Mouse (Mus musculus): ENCODE results near the gene Fam13a. TPM values are rescaled to one million over a fixed set of nuclear protein-coding genes. Genes with fewer than 3 reads are reported as not detected.

The Fam13a gene
- polyA plus RNA-seq (2014; fragmentation: Illumina TruSeq; extraction: RNeasy Lipid Tissue Mini Kit (QIAGEN cat#74804); ENCODE audit: low read depth, low replicate concordance) = 11.9 TPM

GRCm38 (mm10) chr6:59024164-59024724, at the start of gene Fam13a:
Fam13a (minus strand) TSS chr6:59024549.

GRCm38 (mm10) chr6:58906852-58907261, 117.5 kb downstream of the Fam13a start, which contains the start of gene Nap1l5:
Nap1l5 (minus strand) TSS chr6:58907076.

Other genes starting within 250 kb of the Fam13a start
- gene Herc3, start 193.1 kb downstream of the Fam13a start, polyA plus RNA-seq (2014; fragmentation: Illumina TruSeq; extraction: RNeasy Lipid Tissue Mini Kit (QIAGEN cat#74804); ENCODE audit: low read depth, low replicate concordance) = 40.0 TPM
- gene Nap1l5, start 117.5 kb downstream of the Fam13a start, polyA plus RNA-seq (2014; fragmentation: Illumina TruSeq; extraction: RNeasy Lipid Tissue Mini Kit (QIAGEN cat#74804); ENCODE audit: low read depth, low replicate concordance) = 1.5 TPM
- 11.7 TPM for gene Tigd2, start 184.3 kb upstream of the Fam13a start, polyA plus RNA-seq (2014; fragmentation: Illumina TruSeq; extraction: RNeasy Lipid Tissue Mini Kit (QIAGEN cat#74804); ENCODE audit: low read depth, low replicate concordance)